Mouse (Mus musculus): ENCODE measurements around the gene Msi1. TPM values are rescaled to one million over a fixed set of nuclear protein-coding genes. Genes with fewer than 3 reads are reported as not detected.

The Msi1 gene
- total and polyA plus RNA-seq, 3 experiments = 3.5 to 5.7 TPM; not detected in 1

DNA sequence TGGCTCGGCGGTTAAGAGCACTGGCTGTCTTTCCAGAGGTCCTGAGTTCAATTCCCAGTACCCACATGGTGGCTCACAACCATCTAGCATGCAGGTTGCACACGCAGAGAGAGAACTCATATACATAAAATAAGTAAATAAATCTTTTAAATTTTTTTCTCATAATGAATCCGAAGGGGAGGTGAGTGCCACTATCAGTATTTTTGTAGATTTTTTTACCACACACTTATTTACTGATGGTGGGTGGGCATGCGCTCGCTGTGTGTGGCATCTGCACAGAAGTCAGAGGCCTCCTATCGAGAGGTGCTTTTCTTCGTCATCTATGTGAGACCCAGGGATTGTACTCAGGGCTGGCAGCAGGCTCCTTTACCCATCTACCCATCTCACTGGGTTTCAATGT is 58.0 kb downstream of the Msi1 start:
- Histone ChIP-seq H3K27ac (ENCODE audit: control insufficient read depth, low read depth, low read length) (no peak overlapping the region), H3K4me3 (ENCODE audit: control insufficient read depth in 1 of 2, insufficient read depth in 1 of 2, low read depth in 2 of 2, low read length in 2 of 2) (no peak overlapping the region), H3K36me3 (ENCODE audit: control insufficient read depth in 1 of 2, insufficient read depth in 2 of 2, low read length in 2 of 2) (peaks cover 0 to 8% of the 10 kb centered on the region in 2 experiments; a peak in 2 of 4 replicates), H3K9me3 (replicated peaks; ENCODE audit: insufficient read depth, low read length) (no peaks in the 10 kb centered on the region), H3K79me2 (ENCODE audit: control insufficient read depth, insufficient read depth, low read length, poor library complexity) (no peaks in the 10 kb centered on the region), H3K9ac (ENCODE audit: control insufficient read depth, low read depth, low read length, poor library complexity, severe bottlenecking) (no peak overlapping the region), H3K4me1 (ENCODE audit: control insufficient read depth in 1 of 2, insufficient read depth in 2 of 2, low read length in 2 of 2) (peaks cover 0 to 10% of the 10 kb centered on the region in 2 experiments; a peak in 2 of 4 replicates), H3K27me3 (ENCODE audit: control insufficient read depth in 1 of 2, insufficient read depth in 2 of 2, low read length in 2 of 2) (no peaks in the 10 kb centered on the region)
- TF ChIP-seq NELFE (IDR thresholded peaks at IDR 0.05; ENCODE audit: low read depth, low read length) (no peak), POLR2A (IDR thresholded peaks at IDR 0.05; ENCODE audit: control insufficient read depth in 1 of 2, insufficient read depth in 1 of 2, low read depth in 1 of 2, low read length in 2 of 2, poor library complexity in 1 of 2) (no peak), TAL1 (IDR thresholded peaks at IDR 0.05; ENCODE audit: low read length) (no peak), CTCF (IDR thresholded peaks at IDR 0.05 in 2 of 3, conservative IDR thresholded peaks at IDR 0.05 in 1 of 3; ENCODE audit: control insufficient read depth in 1 of 3, insufficient read depth in 1 of 3, low read depth in 2 of 3, low read length in 3 of 3, poor library complexity in 1 of 3, severe bottlenecking in 1 of 3) (no peak), CHD1 (IDR thresholded peaks at IDR 0.05; ENCODE audit: low read depth, low read length) (no peak), NRF1 (IDR thresholded peaks at IDR 0.05; ENCODE audit: insufficient read depth, low read depth, low read length, poor library complexity, severe bottlenecking) (no peak), ZNF384 (IDR thresholded peaks at IDR 0.05; ENCODE audit: low read depth, low read length) (no peak), GATA1 (IDR thresholded peaks at IDR 0.05; ENCODE audit: low read depth, low read length) (no peak), GABPA (IDR thresholded peaks at IDR 0.05; ENCODE audit: low read depth, low read length) (no peak), POLR2AphosphoS2 (IDR thresholded peaks at IDR 0.05; ENCODE audit: low read length) (no peak), MEF2A (IDR thresholded peaks at IDR 0.05; ENCODE audit: extremely low read depth, insufficient replicate concordance, low read depth, low read length, poor library complexity, severe bottlenecking) (no peak), TCF12 (IDR thresholded peaks at IDR 0.05; ENCODE audit: low read depth, low read length) (no peak)
- DNase-seq (ENCODE audit: low read depth, low spot score) = no peak

DNA sequence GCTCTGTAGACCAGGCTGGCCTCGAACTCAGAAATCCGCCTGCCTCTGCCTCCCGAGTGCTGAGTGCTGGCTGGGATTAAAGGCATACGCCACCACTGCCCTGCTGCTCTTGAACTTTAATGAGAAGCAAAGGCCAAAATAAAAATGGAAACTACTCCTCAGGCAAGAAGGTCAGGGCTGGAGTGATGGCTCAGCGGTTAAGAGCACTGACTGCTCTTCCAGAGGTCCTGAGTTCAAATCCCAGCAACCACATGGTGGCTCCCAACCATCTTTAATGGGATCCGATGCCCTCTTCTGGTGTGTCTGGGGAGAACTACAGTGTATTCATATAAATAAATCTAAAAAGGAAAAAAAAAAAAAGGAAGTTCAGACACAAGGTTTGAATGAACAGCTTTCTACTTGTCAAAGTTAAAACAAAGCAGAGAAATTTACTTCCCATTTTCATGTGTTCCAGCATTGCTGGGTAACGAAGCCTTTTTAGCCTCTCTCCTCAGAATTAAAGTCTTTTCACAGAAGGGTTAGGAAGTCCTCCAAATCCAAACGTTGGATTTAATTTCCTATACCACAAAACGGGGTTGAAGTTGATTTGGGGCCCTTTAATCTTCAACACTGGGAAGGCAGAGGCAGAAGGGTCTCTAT is 58.7 kb downstream of the Msi1 start:
- H3K4me1 ChIP-seq (ENCODE audit: control insufficient read depth in 1 of 2, insufficient read depth in 2 of 2, low read length in 2 of 2) = peaks cover 0 to 10% of the 10 kb centered on the region in 2 experiments; a peak in 2 of 4 replicates
- no peaks in the 10 kb centered on the region for H3K79me2 ChIP-seq (ENCODE audit: control insufficient read depth, insufficient read depth, low read length, poor library complexity)
- no peak for TF ChIP-seq HCFC1 (IDR thresholded peaks at IDR 0.05; ENCODE audit: low read depth, low read length)
- 0 out of 6 replicates have a peak, but pooled peaks of 1 of the 3 experiments have one; percentile 15 for TF ChIP-seq CTCF (IDR thresholded peaks at IDR 0.05 in 2 of 3, conservative IDR thresholded peaks at IDR 0.05 in 1 of 3; ENCODE audit: control insufficient read depth in 1 of 3, insufficient read depth in 1 of 3, low read depth in 2 of 3, low read length in 3 of 3, poor library complexity in 1 of 3, severe bottlenecking in 1 of 3)
- no peaks in the 10 kb centered on the region for H3K9me3 ChIP-seq (replicated peaks; ENCODE audit: insufficient read depth, low read length)
- H3K4me3 ChIP-seq (ENCODE audit: control insufficient read depth in 1 of 2, insufficient read depth in 1 of 2, low read depth in 2 of 2, low read length in 2 of 2) = no peak overlapping the region; a peak in 1 of 4 replicates
- H3K27ac ChIP-seq (ENCODE audit: control insufficient read depth, low read depth, low read length) = peak overlapping the region; percentile 56
- peaks cover 0 to 8% of the 10 kb centered on the region in 2 experiments; a peak in 2 of 4 replicates for H3K36me3 ChIP-seq (ENCODE audit: control insufficient read depth in 1 of 2, insufficient read depth in 2 of 2, low read length in 2 of 2)
- H3K9ac ChIP-seq (ENCODE audit: control insufficient read depth, low read depth, low read length, poor library complexity, severe bottlenecking) = peak overlapping the region; percentile 70
- peak; percentile 75 for DNase-seq (ENCODE audit: low read depth, low spot score)
- H3K27me3 ChIP-seq (ENCODE audit: control insufficient read depth in 1 of 2, insufficient read depth in 2 of 2, low read length in 2 of 2) = no peaks in the 10 kb centered on the region

All from MEL (cell line).